Mouse (Mus musculus): ENCODE results near the gene Pcdh15.

- TF ChIP-seq POLR2AphosphoS2 (IDR thresholded peaks at IDR 0.05; ENCODE audit: low read length) (no peak), MAFK (IDR thresholded peaks at IDR 0.05; ENCODE audit: borderline replicate concordance, low read depth, low read length) (no peak), CTCF (IDR thresholded peaks at IDR 0.05 in 2 of 3, conservative IDR thresholded peaks at IDR 0.05 in 1 of 3; ENCODE audit: control insufficient read depth in 1 of 3, insufficient read depth in 1 of 3, low read depth in 2 of 3, low read length in 3 of 3, poor library complexity in 1 of 3, severe bottlenecking in 1 of 3) (no peak), TAL1 (IDR thresholded peaks at IDR 0.05; ENCODE audit: low read length) (no peak), MYC (IDR thresholded peaks at IDR 0.05; ENCODE audit: low read depth, low read length) (no peak), POLR2A (IDR thresholded peaks at IDR 0.05; ENCODE audit: control insufficient read depth in 1 of 2, insufficient read depth in 1 of 2, low read depth in 1 of 2, low read length in 2 of 2, poor library complexity in 1 of 2) (no peak), GATA1 (IDR thresholded peaks at IDR 0.05; ENCODE audit: low read depth, low read length) (no peak), NRF1 (IDR thresholded peaks at IDR 0.05; ENCODE audit: insufficient read depth, low read depth, low read length, poor library complexity, severe bottlenecking) (no peak), TCF12 (IDR thresholded peaks at IDR 0.05; ENCODE audit: low read depth, low read length) (no peak), NELFE (IDR thresholded peaks at IDR 0.05; ENCODE audit: low read depth, low read length) (no peak), EP300 (IDR thresholded peaks at IDR 0.05; ENCODE audit: low read depth in 1 of 2, low read length in 2 of 2) (no peak)
Observed at GRCm38 (mm10) chr10:73491654-73492053, 392.5 kb downstream of the Pcdh15 start.

Measured in MEL (cell line).